Comparison of ENCODE assay signal across 8 mouse cellular contexts in the genomic region with DNA sequence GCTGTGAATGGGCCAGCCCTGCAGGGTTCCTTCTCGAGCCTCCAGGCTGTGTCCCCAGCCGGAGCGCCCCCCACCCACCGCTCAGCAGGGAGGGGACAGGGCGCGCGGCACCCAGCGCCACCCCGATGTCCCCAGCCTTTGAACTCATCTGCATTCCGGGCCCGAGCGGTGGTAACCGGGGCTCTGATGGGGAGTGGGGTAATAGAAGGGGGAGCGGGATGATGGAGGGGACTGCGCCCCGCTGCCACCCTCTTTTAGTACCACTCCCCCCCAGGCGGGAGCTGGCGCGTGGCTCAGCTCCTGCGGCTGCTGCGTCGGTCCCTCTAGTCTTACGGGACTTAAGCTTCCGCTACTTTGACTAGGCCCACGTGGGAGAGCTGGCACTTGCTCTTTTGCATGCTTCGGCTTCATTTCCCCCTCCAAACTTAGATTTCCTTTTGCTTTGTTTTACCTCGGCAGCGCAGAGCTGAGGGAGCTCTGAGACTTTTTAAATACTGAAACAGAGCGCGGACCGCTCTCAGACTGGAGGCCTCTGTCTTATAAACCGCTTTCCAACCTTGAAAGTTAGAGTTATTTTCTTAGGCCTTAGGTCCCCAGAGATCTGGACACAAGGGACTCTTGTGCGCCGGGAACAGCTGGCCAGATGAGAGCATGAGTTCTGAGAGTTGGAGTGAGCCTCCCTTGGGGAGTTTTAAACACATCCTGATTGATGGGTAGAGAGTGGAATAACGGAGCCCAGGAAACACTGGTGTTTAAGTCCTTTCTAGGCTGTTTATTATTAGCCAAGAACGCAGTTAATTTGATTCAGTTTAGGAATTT. TPM values are rescaled to one million over a fixed set of nuclear protein-coding genes. Genes with fewer than 3 reads are reported as not detected.
A peak's percentile ranks its signal among the peaks of the same experiment; 100 is the strongest.
DNase-seq lines count a peak whose midpoint lies in the region; ATAC-seq and TF ChIP-seq lines count a peak whose summit lies in the region.

No protein-coding gene starts in this region.

- WGBS in hindbrain, embryonic 15.5 days, result under 1% methylated on average over 29 of the region's 36 CpGs
- under 1% methylated on average over 32 of the region's 36 CpGs for WGBS in limb, embryonic 14.5 days
- WGBS in midbrain, embryonic 13.5 days, result under 1% methylated on average over 36 of the region's 36 CpGs
- WGBS in thymus, adult 2 months, result under 1% methylated on average over 36 of the region's 36 CpGs

- peak overlapping the region; percentile 96 for H3K4me3 ChIP-seq in left cerebral cortex, adult 2 months
- peak overlapping the region; percentile 82 for H3K4me3 ChIP-seq in hindbrain, embryonic 15.5 days
- H3K4me3 ChIP-seq in limb, embryonic 14.5 days (replicated peaks; ENCODE audit: low read length), result peak overlapping the region; percentile 97
- H3K4me3 ChIP-seq in midbrain, embryonic 13.5 days (replicated peaks), result peak overlapping the region; percentile 88
- peak overlapping the region; percentile 85 for H3K4me3 ChIP-seq in thymus, adult 2 months (ENCODE audit: control insufficient read depth, insufficient read depth, low read length)

- H3K27ac ChIP-seq in left cerebral cortex, adult 2 months, result peak overlapping the region; percentile 88
- H3K27ac ChIP-seq in hindbrain, embryonic 15.5 days (replicated peaks), result peak overlapping the region; percentile 82
- H3K27ac ChIP-seq in limb, embryonic 14.5 days (replicated peaks; ENCODE audit: low read depth, low read length), result peak overlapping the region; percentile 90
- H3K27ac ChIP-seq in midbrain, embryonic 13.5 days, result peak overlapping the region; percentile 68
- peak overlapping the region; percentile 71 for H3K27ac ChIP-seq in thymus, adult 2 months (ENCODE audit: control insufficient read depth, insufficient read depth, low read length)

- H3K4me1 ChIP-seq in hindbrain, embryonic 15.5 days (replicated peaks), result peaks cover 20% of the 10 kb centered on the region
- H3K4me1 ChIP-seq in limb, embryonic 14.5 days (ENCODE audit: control insufficient read depth, insufficient read depth, low read length), result peaks cover 15% of the 10 kb centered on the region
- peaks cover 25% of the 10 kb centered on the region for H3K4me1 ChIP-seq in midbrain, embryonic 13.5 days (replicated peaks)
- peaks cover 12% of the 10 kb centered on the region for H3K4me1 ChIP-seq in thymus, adult 2 months (replicated peaks; ENCODE audit: control insufficient read depth, insufficient read depth, low read length)

- intact Hi-C loops in left cerebral cortex, adult 2 months (cut with DNase I), result no loop called here

- H3K4me2 ChIP-seq in hindbrain, embryonic 15.5 days, result peak overlapping the region; percentile 83
- H3K4me2 ChIP-seq in limb, embryonic 14.5 days (replicated peaks; ENCODE audit: low read depth, low read length, severe bottlenecking), result peak overlapping the region; percentile 57
- peak overlapping the region; percentile 92 for H3K4me2 ChIP-seq in midbrain, embryonic 13.5 days (replicated peaks)

- TF ChIP-seq CTCF in left cerebral cortex, adult 2 months (IDR thresholded peaks at IDR 0.05), result no peak
- 0 out of 2 replicates have a peak, but pooled peaks have one; percentile 29 for TF ChIP-seq CTCF in thymus, adult 2 months (IDR thresholded peaks at IDR 0.05; ENCODE audit: borderline replicate concordance, control insufficient read depth, extremely low read depth, insufficient read depth, low read length, poor library complexity)

- peak; percentile 86 for ATAC-seq in hindbrain, embryonic 15.5 days (ENCODE audit: low FRiP score, low read depth)
- peak; percentile 38 for ATAC-seq in limb, embryonic 14.5 days (ENCODE audit: low FRiP score, low read depth)
- ATAC-seq in midbrain, embryonic 13.5 days, result peak; percentile 1; the same call in 1 of the 2 replicates

- no peaks in the 10 kb centered on the region for H3K36me3 ChIP-seq in hindbrain, embryonic 15.5 days
- peaks cover 3% of the 10 kb centered on the region; the same call in 1 of the 2 replicates for H3K36me3 ChIP-seq in limb, embryonic 14.5 days (ENCODE audit: control insufficient read depth, insufficient read depth, low read length)
- no peaks in the 10 kb centered on the region for H3K36me3 ChIP-seq in midbrain, embryonic 13.5 days
- H3K36me3 ChIP-seq in thymus, adult 2 months (ENCODE audit: control insufficient read depth, insufficient read depth, low read length), result no peaks in the 10 kb centered on the region

- peak; percentile 24 to 35 for DNase-seq in left cerebral cortex, adult 2 months (ENCODE audit: extremely low spot score in 1 of 2, low spot score in 2 of 2)
- no peak for DNase-seq in left cerebral cortex, adult 11 months (ENCODE audit: low spot score)
- peak; percentile 70 for DNase-seq in adrenal gland, postnatal 14 days
- DNase-seq in frontal cortex, postnatal 10 days (ENCODE audit: low spot score in 2 of 2), result peak; percentile 17 to 44
- DNase-seq in limb, embryonic 14.5 days (ENCODE audit: low spot score), result peak; percentile 60
- no peak for DNase-seq in thymus, adult 2 months

- no peaks in the 10 kb centered on the region for H3K27me3 ChIP-seq in hindbrain, embryonic 15.5 days
- no peaks in the 10 kb centered on the region for H3K27me3 ChIP-seq in limb, embryonic 14.5 days (ENCODE audit: control insufficient read depth, insufficient read depth, low read length)
- H3K27me3 ChIP-seq in midbrain, embryonic 13.5 days, result peaks cover 5% of the 10 kb centered on the region; the same call in 1 of the 2 replicates
- no peaks in the 10 kb centered on the region for H3K27me3 ChIP-seq in thymus, adult 2 months (ENCODE audit: control insufficient read depth, insufficient read depth, low read length)

- no peak for TF ChIP-seq POLR2A in limb, embryonic 14.5 days (IDR thresholded peaks at IDR 0.05; ENCODE audit: borderline replicate concordance, extremely low read depth, insufficient read depth, insufficient read length)
- TF ChIP-seq POLR2A in thymus, adult 2 months (IDR thresholded peaks at IDR 0.05; ENCODE audit: control insufficient read depth, extremely low read depth, insufficient read depth, low read length, poor library complexity), result no peak

- peak overlapping the region; percentile 79 for H3K9ac ChIP-seq in hindbrain, embryonic 15.5 days
- peak overlapping the region; percentile 92 for H3K9ac ChIP-seq in limb, embryonic 14.5 days (ENCODE audit: low read depth, low read length, severe bottlenecking)
- H3K9ac ChIP-seq in midbrain, embryonic 13.5 days (replicated peaks), result peak overlapping the region; percentile 84

- H3K9me3 ChIP-seq in hindbrain, embryonic 15.5 days, result no peaks in the 10 kb centered on the region
- no peaks in the 10 kb centered on the region for H3K9me3 ChIP-seq in limb, embryonic 14.5 days (ENCODE audit: control insufficient read depth, low read length)
- H3K9me3 ChIP-seq in midbrain, embryonic 13.5 days, result no peaks in the 10 kb centered on the region

RNA-seq across cellular contexts. Expression of gene Mtap, which starts 0.8 kb away (rescaled TPM):
- total RNA-seq in left cerebral cortex, adult 2 months (2021), result 1 to 10 TPM; 8.7 to 9.6 TPM
- 30.8 and 34.2 TPM in 2 replicates for total RNA-seq in adrenal gland, postnatal 14 days (2021)
- 26.9 and 27.2 TPM in 2 replicates for polyA plus RNA-seq in hindbrain, embryonic 15.5 days (2015; fragmentation: Nextera tagmentation; extraction: Ambion mirVana)
- 33.5 and 36.4 TPM in 2 replicates for polyA plus RNA-seq in limb, embryonic 14.5 days (2012; rRNA removed)
- 74.1 and 79.1 TPM in 2 replicates for polyA plus RNA-seq in limb, embryonic 14.5 days (2014; fragmentation: Nextera tagmentation; extraction: Ambion mirVana)
- polyA plus RNA-seq in midbrain, embryonic 13.5 days (2015; fragmentation: Nextera tagmentation; extraction: Ambion mirVana), result 27.0 and 27.4 TPM in 2 replicates
- polyA plus RNA-seq in thymus, adult 2 months (2012; rRNA removed), result 6.7 and 7.0 TPM in 2 replicates

Comparison
In these comparisons a context has a peak if more than half of its experiments do, and no peak if none do; other contexts are left out.
1. DNase-seq: peak in left cerebral cortex, adult 2 months (2 of 2), adrenal gland, postnatal 14 days (single experiment), frontal cortex, postnatal 10 days (2 of 2) and limb, embryonic 14.5 days (single experiment); none in left cerebral cortex, adult 11 months (single experiment) and thymus, adult 2 months (single experiment).
2. ATAC-seq: peak in every context shown above with its lines; median percentile 86 in hindbrain, embryonic 15.5 days; 38 in limb, embryonic 14.5 days; 1 in midbrain, embryonic 13.5 days.
3. Peak in every context shown above with its lines, with median percentiles within 50 percentile points of each other: H3K27ac ChIP-seq, H3K4me3 ChIP-seq, H3K4me2 ChIP-seq and H3K9ac ChIP-seq.